Comparison of ENCODE assay signal across 22 mouse cellular contexts in genomic region chr2:49583311-49583710, GRCm38 (mm10). TPM values are rescaled to one million over a fixed set of nuclear protein-coding genes. Genes with fewer than 3 reads are reported as not detected.
A peak's percentile ranks its signal among the peaks of the same experiment; 100 is the strongest.
DNase-seq lines count a peak whose midpoint lies in the region; ATAC-seq and TF ChIP-seq lines count a peak whose summit lies in the region.
"Had no signal": no experiment of that assay in that cellular context is flagged by ENCODE, and none has a peak within 500 bp of the region (broad histone marks: within the 10 kb centered on the region; RNA-seq: fewer than 3 reads in every experiment).

No protein-coding gene starts in this region.

- TF ChIP-seq RAD21 in CH12.LX (IDR thresholded peaks at IDR 0.05; ENCODE audit: low read depth, low read length): no peak

- no peak overlapping the region for H3K4me3 ChIP-seq in heart, embryonic 11.5 days (ENCODE audit: low read depth, low read length)
- H3K4me3 ChIP-seq in heart, embryonic 10.5 days: no peak overlapping the region
- no peak overlapping the region for H3K4me3 ChIP-seq in CH12.LX (replicated peaks in 1 of 3; ENCODE audit: low read depth in 2 of 3, low read length in 2 of 3, poor library complexity in 1 of 3)
- H3K4me3 ChIP-seq in forebrain, embryonic 15.5 days: no peak overlapping the region

- H3K27ac ChIP-seq in heart, embryonic 11.5 days (ENCODE audit: low read depth, low read length): no peak overlapping the region
- H3K27ac ChIP-seq in heart, embryonic 10.5 days: no peak overlapping the region
- no peak overlapping the region for H3K27ac ChIP-seq in CH12.LX (ENCODE audit: insufficient read depth, low read depth)
- no peak overlapping the region for H3K27ac ChIP-seq in forebrain, embryonic 15.5 days (replicated peaks)

- H3K36me3 ChIP-seq in heart, embryonic 11.5 days (ENCODE audit: control insufficient read depth, insufficient read depth, low read length): no peaks in the 10 kb centered on the region
- H3K36me3 ChIP-seq in heart, embryonic 10.5 days: no peaks in the 10 kb centered on the region
- no peaks in the 10 kb centered on the region for H3K36me3 ChIP-seq in CH12.LX (replicated peaks in 1 of 2; ENCODE audit: control insufficient read depth in 1 of 2, insufficient read depth in 1 of 2, low read length in 1 of 2)
- no peaks in the 10 kb centered on the region for H3K36me3 ChIP-seq in forebrain, embryonic 15.5 days
- H3K36me3 ChIP-seq: G1E had no signal

- peak; percentile 91 for DNase-seq in heart, adult 11 months
- DNase-seq in heart, adult 8-10 months (ENCODE audit: low spot score): peak; percentile 6
- no peak for DNase-seq in heart, postnatal 14 days
- DNase-seq in heart, embryonic 10.5 days (ENCODE audit: low spot score): peak; percentile 30
- DNase-seq in heart, postnatal 36 days: no peak
- no peak for DNase-seq in CH12.LX (ENCODE audit: extremely low read depth)
- DNase-seq: adrenal gland, adult 2 months; adrenal gland, adult 8-10 months; adrenal gland, postnatal 10 days; adrenal gland, postnatal 14 days; adrenal gland, postnatal 25 days; adrenal gland, postnatal 36 days; B cell, adult 2 months; cerebellum, adult 11 months; cerebellum, adult 11-12 months; cerebellum, adult 18-20 months had no signal

- no peak overlapping the region for H3K4me2 ChIP-seq in heart, embryonic 11.5 days
- H3K4me2 ChIP-seq in CH12.LX (ENCODE audit: insufficient read depth, low read depth, poor library complexity, severe bottlenecking): no peak overlapping the region
- no peak overlapping the region for H3K4me2 ChIP-seq in forebrain, embryonic 15.5 days (replicated peaks)

- no peak overlapping the region for H3K9ac ChIP-seq in heart, embryonic 11.5 days (ENCODE audit: low read depth, low read length)
- no peak overlapping the region for H3K9ac ChIP-seq in CH12.LX (ENCODE audit: insufficient read depth, low read depth)
- H3K9ac ChIP-seq in forebrain, embryonic 15.5 days (replicated peaks): no peak overlapping the region

- ATAC-seq in heart, embryonic 11.5 days (replicated peaks; ENCODE audit: insufficient number of reproducible peaks, low FRiP score, low TSS enrichment): no peak
- no peak for ATAC-seq in forebrain, embryonic 15.5 days (replicated peaks)
- ATAC-seq: activated CD4-positive, CD25-positive, alpha-beta regulatory T cell, adult 4 months; CD4-positive, CD25-positive, alpha-beta regulatory T cell, adult 4 months; Patski had no signal

- intact Hi-C loops in heart, postnatal 14 days (cut with DNase I): no loop called here
- intact Hi-C loops in heart, postnatal 36 days (cut with DNase I): no loop called here

- TF ChIP-seq CTCF in CH12.LX (conservative IDR thresholded peaks at IDR 0.05 in 1 of 2, IDR thresholded peaks at IDR 0.05 in 1 of 2; ENCODE audit: low read depth in 2 of 2, low read length in 2 of 2): no peak

- in situ Hi-C loops in CH12.LX (cut with MboI; ENCODE audit: low pct_ligation_motif_present, low pct_unique_long_range_greater_than_20kb, low sequenced_read_pairs): no loop called here

- H3K27me3 ChIP-seq in heart, embryonic 11.5 days (ENCODE audit: control insufficient read depth, insufficient read depth, low read length): no peaks in the 10 kb centered on the region
- no peaks in the 10 kb centered on the region for H3K27me3 ChIP-seq in heart, embryonic 10.5 days (ENCODE audit: insufficient read depth, poor library complexity, severe bottlenecking)
- H3K27me3 ChIP-seq in CH12.LX (replicated peaks): no peaks in the 10 kb centered on the region
- H3K27me3 ChIP-seq in forebrain, embryonic 15.5 days: no peaks in the 10 kb centered on the region
- H3K27me3 ChIP-seq: Patski had no signal

- H3K4me1 ChIP-seq in heart, embryonic 11.5 days (ENCODE audit: control insufficient read depth, insufficient read depth, low read length): no peaks in the 10 kb centered on the region
- no peaks in the 10 kb centered on the region for H3K4me1 ChIP-seq in heart, embryonic 10.5 days
- H3K4me1 ChIP-seq in CH12.LX (ENCODE audit: control insufficient read depth in 1 of 2, insufficient read depth in 2 of 2): no peaks in the 10 kb centered on the region
- H3K4me1 ChIP-seq in forebrain, embryonic 15.5 days: no peaks in the 10 kb centered on the region

- no peak for TF ChIP-seq POLR2A in CH12.LX (IDR thresholded peaks at IDR 0.05; ENCODE audit: low read depth, low read length)

- no peaks in the 10 kb centered on the region for H3K9me3 ChIP-seq in heart, embryonic 11.5 days (replicated peaks; ENCODE audit: control insufficient read depth, low read length)
- H3K9me3 ChIP-seq in heart, embryonic 10.5 days: no peaks in the 10 kb centered on the region
- H3K9me3 ChIP-seq in CH12.LX (replicated peaks; ENCODE audit: low read length): no peaks in the 10 kb centered on the region
- H3K9me3 ChIP-seq in forebrain, embryonic 15.5 days: no peaks in the 10 kb centered on the region
- H3K9me3 ChIP-seq: G1E had no signal

- TF ChIP-seq EP300 in CH12.LX (IDR thresholded peaks at IDR 0.05; ENCODE audit: low read length): no peak

- WGBS in heart, embryonic 11.5 days (ENCODE audit: insufficient replicate concordance): 73% methylated on average over 2 of the region's 2 CpGs
- 84% methylated on average over 2 of the region's 2 CpGs for WGBS in heart, embryonic 10.5 days
- 92% methylated on average over 2 of the region's 2 CpGs for WGBS in forebrain, embryonic 15.5 days

- no peaks in the 10 kb centered on the region for H3K79me2 ChIP-seq in CH12.LX (replicated peaks; ENCODE audit: control insufficient read depth, extremely low read depth, insufficient read depth, poor library complexity, severe bottlenecking)

- dilution Hi-C loops in CH12.LX (cut with MboI; ENCODE audit: extremely low pct_ligation_motif_present, extremely low pct_unique_long_range_greater_than_20kb, low sequenced_read_pairs): no loop called here

TF ChIP-seq in CH12.LX, 34 proteins besides CTCF, POLR2A, EP300 and RAD21:
- TF ChIP-seq USF1 (IDR thresholded peaks at IDR 0.05; ENCODE audit: low read depth, low read length): no peak
- 0 out of 2 replicates have a peak, but pooled peaks have one; percentile 8 for TF ChIP-seq ZKSCAN1 (IDR thresholded peaks at IDR 0.05; ENCODE audit: borderline replicate concordance, low read depth, low read length)

RNA-seq across cellular contexts. Expression of gene Kif5c, which starts 35.8 kb away (rescaled TPM):
- 1.2 and 1.3 TPM in 2 replicates for polyA plus RNA-seq in heart, embryonic 11.5 days (2014; fragmentation: Nextera tagmentation; extraction: Ambion mirVana)
- total RNA-seq in heart, adult 8-10 months (2022): 1 to 10 TPM; 1.1 to 1.5 (median 1.3) TPM
- under 1 TPM; 0.79 to 0.80 TPM for total RNA-seq in heart, postnatal 14 days (2021)
- 1.7 and 4.3 TPM in 2 replicates for polyA plus RNA-seq in heart, embryonic 10.5 days (2016; fragmentation: Nextera tagmentation; extraction: Ambion mirVana)
- 1 to 10 TPM in 1 of 2 experiments, under 1 TPM in 1; 0.24 to 1.1 TPM for total RNA-seq in heart, postnatal 36 days (2021)
- total RNA-seq in CH12.LX (2012; rRNA removed) (3.5 and 4.8 TPM in 2 replicates), CH12.LX (2014; rRNA removed) (2.5 and 3.0 TPM in 2 replicates)
- 3.1 and 4.4 TPM in 2 replicates for polyA plus RNA-seq in CH12.LX (2012; ENCODE audit: insufficient read length, low read depth)
- 171 and 172 TPM in 2 replicates for polyA plus RNA-seq in forebrain, embryonic 15.5 days (2015; fragmentation: Nextera tagmentation; extraction: Ambion mirVana)

Comparison
In these comparisons a context has a peak if more than half of its experiments do, and no peak if none do; other contexts are left out.
1. DNase-seq: peak in heart, adult 11 months (single experiment), heart, adult 8-10 months (single experiment) and heart, embryonic 10.5 days (single experiment); none in heart, postnatal 14 days (0 of 2), heart, postnatal 36 days (0 of 2) and CH12.LX (single experiment).